14 mouse cellular contexts compared by ENCODE assay signal in the genomic region with DNA sequence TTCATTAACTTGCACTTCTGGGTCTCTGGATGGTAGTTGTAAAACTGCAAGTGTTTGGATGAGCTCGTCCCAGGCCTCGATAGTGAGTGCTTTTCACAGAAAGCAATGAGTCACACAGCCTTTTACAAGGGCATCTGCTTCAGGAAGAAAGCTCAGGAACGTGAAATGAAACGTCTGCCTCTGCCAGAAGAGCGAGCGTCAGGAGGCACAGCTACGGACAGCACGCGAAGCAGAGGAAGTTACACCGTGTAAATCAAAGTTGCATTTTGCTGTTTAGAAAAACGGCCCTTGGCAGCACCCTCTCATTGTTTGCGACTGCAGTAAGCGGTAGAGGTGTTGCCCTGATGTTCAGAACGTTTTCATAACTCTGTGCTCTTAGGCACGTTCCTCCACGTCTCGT.
A peak's percentile ranks its signal among the peaks of the same experiment; 100 is the strongest.
DNase-seq lines count a peak whose midpoint lies in the region; ATAC-seq and TF ChIP-seq lines count a peak whose summit lies in the region.
"Had no signal": no experiment of that assay in that cellular context is flagged by ENCODE, and none has a peak within 500 bp of the region (broad histone marks: within the 10 kb centered on the region; RNA-seq: fewer than 3 reads in every experiment).

No protein-coding gene starts in this region.

- peak; percentile 5 for DNase-seq in adrenal gland, adult 8-10 months
- no peak for DNase-seq in adrenal gland, adult 18-20 months (ENCODE audit: low spot score in 2 of 2)
- DNase-seq in kidney, postnatal 0 days (ENCODE audit: low spot score) = peak; percentile 36
- DNase-seq in kidney, adult 18-20 months = no peak
- DNase-seq in adrenal gland, postnatal 14 days = peak; percentile 29
- no peak for DNase-seq in limb, embryonic 10.5 days (ENCODE audit: low spot score)
- no peak for DNase-seq in liver
- no peak for DNase-seq in hindbrain, postnatal 0 days (ENCODE audit: low spot score)
- DNase-seq: cerebellum, adult 8-10 months; gastrocnemius, postnatal 25 days had no signal

- no peaks in the 10 kb centered on the region for H3K27me3 ChIP-seq in kidney, postnatal 0 days (ENCODE audit: insufficient read depth, low read length)
- H3K27me3 ChIP-seq in limb, embryonic 10.5 days (ENCODE audit: low read depth, poor library complexity, severe bottlenecking) = no peaks in the 10 kb centered on the region
- no peaks in the 10 kb centered on the region for H3K27me3 ChIP-seq in hindbrain, postnatal 0 days (ENCODE audit: insufficient read depth, low read length)
- H3K27me3 ChIP-seq: hindbrain, embryonic 12.5 days; liver, embryonic 15.5 days had no signal

- no peak overlapping the region for H3K9ac ChIP-seq in kidney, postnatal 0 days (ENCODE audit: low read depth, low read length)
- no peak overlapping the region for H3K9ac ChIP-seq in hindbrain, postnatal 0 days (replicated peaks; ENCODE audit: low read length)
- H3K9ac ChIP-seq: hindbrain, embryonic 12.5 days; liver, embryonic 15.5 days had no signal

- no peak for TF ChIP-seq CTCF in kidney, postnatal 0 days (IDR thresholded peaks at IDR 0.05; ENCODE audit: low read depth)
- TF ChIP-seq CTCF in hindbrain, postnatal 0 days (IDR thresholded peaks at IDR 0.05; ENCODE audit: low read depth) = no peak

- peak overlapping the region; percentile 27; the same call in 1 of the 2 replicates for H3K4me2 ChIP-seq in kidney, postnatal 0 days (ENCODE audit: low read length)
- H3K4me2 ChIP-seq in hindbrain, postnatal 0 days (ENCODE audit: low read depth, low read length) = no peak overlapping the region
- H3K4me2 ChIP-seq: hindbrain, embryonic 12.5 days; liver, embryonic 15.5 days had no signal

- no peak overlapping the region for H3K4me3 ChIP-seq in kidney, postnatal 0 days (replicated peaks; ENCODE audit: low read depth, low read length)
- no peak overlapping the region for H3K4me3 ChIP-seq in limb, embryonic 10.5 days
- no peak overlapping the region for H3K4me3 ChIP-seq in hindbrain, postnatal 0 days (ENCODE audit: low read length)
- H3K4me3 ChIP-seq: hindbrain, embryonic 12.5 days; liver, embryonic 15.5 days had no signal

- no peak for ATAC-seq in kidney, postnatal 0 days (replicated peaks; ENCODE audit: low FRiP score, low read depth)
- ATAC-seq in hindbrain, postnatal 0 days = no peak
- ATAC-seq: forebrain, embryonic 14.5 days had no signal

- no peaks in the 10 kb centered on the region for H3K36me3 ChIP-seq in kidney, postnatal 0 days (ENCODE audit: insufficient read depth, low read length)
- no peaks in the 10 kb centered on the region for H3K36me3 ChIP-seq in limb, embryonic 10.5 days
- H3K36me3 ChIP-seq in hindbrain, postnatal 0 days (ENCODE audit: insufficient read depth, low read length) = no peaks in the 10 kb centered on the region
- H3K36me3 ChIP-seq: hindbrain, embryonic 12.5 days; liver, embryonic 15.5 days had no signal

- no peaks in the 10 kb centered on the region for H3K4me1 ChIP-seq in kidney, postnatal 0 days (replicated peaks; ENCODE audit: insufficient read depth, low read length)
- H3K4me1 ChIP-seq in limb, embryonic 10.5 days = peaks cover 27% of the 10 kb centered on the region
- no peaks in the 10 kb centered on the region for H3K4me1 ChIP-seq in hindbrain, postnatal 0 days (ENCODE audit: insufficient read depth, low read length)
- H3K4me1 ChIP-seq: hindbrain, embryonic 12.5 days; liver, embryonic 15.5 days had no signal

- H3K27ac ChIP-seq in kidney, postnatal 0 days = no peak overlapping the region
- 0 out of 2 replicates have a peak overlapping the region, but pooled peaks have one; percentile 34 for H3K27ac ChIP-seq in limb, embryonic 10.5 days
- H3K27ac ChIP-seq in hindbrain, postnatal 0 days = no peak overlapping the region
- H3K27ac ChIP-seq: hindbrain, embryonic 12.5 days; liver, embryonic 15.5 days; stomach, postnatal 0 days had no signal

- WGBS in kidney, postnatal 0 days = 35% methylated on average over 17 of the region's 17 CpGs
- 59% methylated on average over 17 of the region's 17 CpGs for WGBS in limb, embryonic 10.5 days
- WGBS in hindbrain, postnatal 0 days = 87% methylated on average over 17 of the region's 17 CpGs

- no peaks in the 10 kb centered on the region for H3K9me3 ChIP-seq in kidney, postnatal 0 days (replicated peaks; ENCODE audit: low read length)
- H3K9me3 ChIP-seq in limb, embryonic 10.5 days (replicated peaks) = no peaks in the 10 kb centered on the region
- H3K9me3 ChIP-seq in hindbrain, postnatal 0 days (ENCODE audit: low read length) = no peaks in the 10 kb centered on the region
- H3K9me3 ChIP-seq: hindbrain, embryonic 12.5 days; liver, embryonic 15.5 days had no signal

Comparison
In these comparisons a context has a peak if more than half of its experiments do, and no peak if none do; other contexts are left out.
1. DNase-seq: peak in adrenal gland, adult 8-10 months (single experiment), kidney, postnatal 0 days (single experiment) and adrenal gland, postnatal 14 days (single experiment); none in adrenal gland, adult 18-20 months (0 of 2), kidney, adult 18-20 months (single experiment), limb, embryonic 10.5 days (single experiment), liver (single experiment) and hindbrain, postnatal 0 days (single experiment).